Mouse (Mus musculus): ENCODE measurements at regions not wholly inside any gene's neighbourhood (a gene's known extent, or its start where the extent isn't known, plus 50 kb on each side); places are given as distances from the start of the nearest gene placed in this dataset.
"Not testable (repeated sequence)": the region's sequence is repeated elsewhere in the genome, so short reads cannot be mapped to it uniquely, and the experiment has no call there.

DNA sequence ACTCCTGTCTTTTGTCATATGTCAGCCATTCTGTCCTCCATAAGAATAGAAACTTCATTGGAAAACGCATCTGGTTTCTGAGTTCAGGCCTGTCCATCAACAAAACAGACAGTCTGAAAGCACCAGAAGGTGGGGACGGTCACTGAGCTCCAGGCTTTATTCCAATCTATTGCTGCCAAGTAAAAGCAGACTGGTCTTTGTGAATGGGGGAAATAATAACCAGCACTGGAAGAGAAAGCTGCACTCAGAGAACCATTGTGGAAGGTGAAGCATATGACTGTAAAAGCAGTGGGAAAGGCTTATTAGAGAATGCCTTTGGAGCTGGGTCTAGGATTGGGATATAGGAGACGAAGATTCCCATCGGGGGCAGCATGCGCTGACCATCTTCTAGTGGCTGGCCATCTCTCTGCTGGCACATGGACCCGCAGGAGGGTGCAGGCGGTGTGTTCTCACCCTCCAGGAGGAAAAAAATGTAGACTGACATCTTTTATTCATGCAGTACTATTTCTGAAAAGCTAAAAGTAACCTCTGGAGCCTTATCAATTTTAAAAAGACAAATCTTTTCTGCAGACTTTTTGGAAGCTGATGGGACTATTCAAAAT is 1638.0 kb downstream of the Car8 start:
- Histone ChIP-seq H3K9ac (no peak overlapping the region), H3K27me3 (no peaks in the 10 kb centered on the region), H3K27ac (no peak overlapping the region), H3K9me3 (no peaks in the 10 kb centered on the region), H3K36me3 (no peaks in the 10 kb centered on the region), H3K4me3 (no peak overlapping the region), H3K4me2 (no peak overlapping the region), H3K4me1 (no peaks in the 10 kb centered on the region)
- WGBS, result 78% methylated on average over 7 of the region's 7 CpGs
- no peak for ATAC-seq (ENCODE audit: insufficient number of reproducible peaks, insufficient read depth, low FRiP score, low TSS enrichment, low read depth)

DNA sequence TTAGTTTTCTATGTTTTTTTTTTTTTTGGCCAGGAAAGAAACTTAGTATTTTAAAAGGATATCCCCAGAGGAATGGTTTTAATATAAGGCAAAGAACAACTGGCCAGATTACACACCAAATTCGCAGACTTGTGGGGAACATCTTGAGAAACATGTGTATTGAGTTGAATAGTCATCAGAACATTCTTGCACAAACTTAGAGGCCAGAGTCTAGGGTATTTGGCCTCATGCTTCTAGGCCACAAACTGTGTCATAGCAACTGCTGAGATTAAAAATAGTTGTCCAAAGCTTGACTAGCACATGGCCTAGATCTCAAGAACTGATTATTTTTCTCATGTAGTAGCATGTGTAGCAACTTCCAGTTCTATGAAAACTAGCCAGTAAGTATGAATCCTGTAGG is 1642.5 kb downstream of the Car8 start:
- Histone ChIP-seq H3K9ac (no peak overlapping the region), H3K4me2 (no peak overlapping the region), H3K36me3 (no peaks in the 10 kb centered on the region), H3K4me1 (no peaks in the 10 kb centered on the region), H3K27me3 (no peaks in the 10 kb centered on the region), H3K27ac (no peak overlapping the region), H3K4me3 (no peak overlapping the region), H3K9me3 (no peaks in the 10 kb centered on the region)
- WGBS, result 59% methylated on average over 1 of the region's 1 CpGs
- no peak for ATAC-seq (ENCODE audit: insufficient number of reproducible peaks, insufficient read depth, low FRiP score, low TSS enrichment, low read depth)

DNA sequence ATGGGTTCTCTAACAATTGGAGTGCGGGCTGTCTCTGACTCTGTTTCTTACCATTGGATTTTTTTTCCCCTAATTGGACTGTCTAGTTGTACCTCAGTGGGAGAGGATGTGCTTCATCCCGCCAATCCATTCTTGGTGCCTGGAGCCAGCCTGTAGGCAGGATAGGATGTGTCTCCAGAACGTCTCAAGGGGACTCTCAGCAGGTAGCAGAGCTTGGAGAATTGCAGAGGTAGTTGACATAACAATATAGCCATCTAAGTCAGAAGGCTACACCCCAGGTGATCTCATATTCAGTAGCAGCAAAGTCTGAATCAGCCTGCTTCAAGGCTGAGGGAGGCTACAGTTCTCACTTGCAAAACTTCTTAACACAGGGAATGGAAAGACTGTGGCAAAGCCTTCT is 1646.0 kb downstream of the Car8 start:
- H3K27me3 ChIP-seq; H3K27ac ChIP-seq; H3K4me1 ChIP-seq; H3K9me3 ChIP-seq; H3K36me3 ChIP-seq; ATAC-seq (ENCODE audit: insufficient number of reproducible peaks, insufficient read depth, low FRiP score, low TSS enrichment, low read depth); H3K9ac ChIP-seq; H3K4me3 ChIP-seq; H3K4me2 ChIP-seq: not testable (repeated sequence)
- WGBS, result 65% methylated on average over 3 of the region's 3 CpGs

DNA sequence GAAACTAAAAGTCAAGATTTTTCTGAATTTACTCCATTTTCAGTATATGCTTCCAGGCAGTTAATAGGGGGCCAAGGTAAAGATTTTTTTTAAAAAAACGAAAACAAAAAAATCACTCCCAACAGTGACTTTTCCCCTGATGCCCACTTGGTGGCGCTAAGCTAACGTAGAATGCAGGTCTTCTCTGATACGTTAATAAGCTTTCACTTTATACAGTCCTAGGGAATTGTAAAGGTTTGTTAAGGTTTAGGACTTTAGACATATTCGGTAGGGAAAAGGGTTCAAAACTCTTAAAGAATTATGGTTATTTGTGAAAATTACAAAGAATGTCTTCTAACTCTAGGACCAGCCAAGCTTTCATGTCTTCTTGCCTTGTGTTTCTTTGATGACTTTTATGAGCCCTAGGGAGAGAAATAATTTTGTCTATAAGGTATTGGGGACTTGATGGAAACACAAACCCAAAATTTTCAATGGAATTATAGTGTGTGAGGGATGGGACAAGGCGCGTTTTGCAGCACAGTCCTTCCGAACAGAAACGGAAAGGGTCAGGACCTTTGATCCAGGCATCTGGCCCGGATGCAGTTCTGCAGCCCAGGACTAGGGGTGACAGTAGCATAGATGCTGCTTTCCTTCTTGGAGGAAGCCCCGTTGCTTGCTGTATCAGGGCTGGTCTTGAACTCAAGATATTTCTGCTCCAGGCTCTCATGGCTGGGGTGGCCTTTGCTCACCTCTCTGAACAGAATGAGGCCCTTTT is 1677.1 kb downstream of the Car8 start:
- no peak for ATAC-seq (ENCODE audit: insufficient number of reproducible peaks, insufficient read depth, low FRiP score, low TSS enrichment, low read depth)
- Histone ChIP-seq H3K36me3 (no peaks in the 10 kb centered on the region), H3K9me3 (no peaks in the 10 kb centered on the region), H3K4me3 (no peak overlapping the region), H3K4me2 (no peak overlapping the region), H3K27me3 (no peaks in the 10 kb centered on the region), H3K27ac (no peak overlapping the region), H3K9ac (no peak overlapping the region), H3K4me1 (no peaks in the 10 kb centered on the region)
- 17% methylated on average over 11 of the region's 11 CpGs for WGBS

DNA sequence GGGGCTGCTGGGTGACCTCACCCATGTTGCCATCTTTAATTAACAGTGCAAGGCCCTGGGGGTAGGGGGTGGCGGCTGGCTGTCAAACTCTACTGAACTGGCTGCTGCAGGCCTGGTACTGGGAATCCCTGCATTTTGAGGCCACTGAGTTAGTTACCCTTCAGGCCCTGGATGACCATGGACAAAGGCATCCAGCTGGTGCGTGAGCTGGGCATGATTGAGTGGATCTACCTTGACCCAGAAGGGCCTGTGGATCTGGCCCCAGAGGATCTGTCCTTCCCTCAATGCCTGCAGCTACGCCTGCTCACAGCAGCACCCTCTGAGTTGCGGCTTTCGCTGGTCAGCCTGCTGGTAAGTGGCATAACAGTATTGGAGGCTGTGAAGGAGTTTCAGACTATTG is 1699.2 kb downstream of the Car8 start:
- Histone ChIP-seq H3K4me2 (no peak overlapping the region), H3K9me3 (no peaks in the 10 kb centered on the region), H3K36me3 (no peaks in the 10 kb centered on the region), H3K4me1 (no peaks in the 10 kb centered on the region), H3K27ac (no peak overlapping the region), H3K27me3 (no peaks in the 10 kb centered on the region), H3K9ac (no peak overlapping the region), H3K4me3 (no peak overlapping the region)
- ATAC-seq (ENCODE audit: insufficient number of reproducible peaks, insufficient read depth, low FRiP score, low TSS enrichment, low read depth), result 0 out of 2 replicates have a peak, but pooled peaks have one; percentile 32
- WGBS, result 89% methylated on average over 5 of the region's 5 CpGs

DNA sequence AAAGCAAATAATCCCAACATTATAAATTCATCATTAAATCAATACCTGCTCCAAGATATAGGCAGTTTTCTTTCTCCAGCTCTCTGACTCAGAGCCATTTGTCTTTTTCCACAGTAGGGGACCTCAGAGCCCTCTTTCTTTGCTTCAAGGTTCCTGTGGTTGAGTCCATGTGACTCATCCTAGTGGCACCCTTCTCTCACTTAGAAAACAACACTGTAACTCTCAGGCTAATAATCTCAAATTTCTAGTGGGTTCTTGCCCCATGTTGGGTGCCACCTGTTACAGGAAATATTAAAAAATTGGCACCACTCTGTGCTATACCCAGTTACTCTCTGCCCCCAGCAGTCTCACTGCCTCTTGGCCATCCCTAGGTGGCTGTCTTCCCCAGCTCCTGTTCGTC is 1706.4 kb downstream of the Car8 start:
- WGBS, result 79% methylated on average over 1 of the region's 1 CpGs
- H3K27ac ChIP-seq, result no peak overlapping the region
- H3K9ac ChIP-seq, result no peak overlapping the region
- H3K4me2 ChIP-seq, result no peak overlapping the region
- no peaks in the 10 kb centered on the region for H3K9me3 ChIP-seq
- no peak overlapping the region for H3K4me3 ChIP-seq
- no peak for ATAC-seq (ENCODE audit: insufficient number of reproducible peaks, insufficient read depth, low FRiP score, low TSS enrichment, low read depth)
- H3K36me3 ChIP-seq, result no peaks in the 10 kb centered on the region
- no peaks in the 10 kb centered on the region for H3K27me3 ChIP-seq
- no peaks in the 10 kb centered on the region for H3K4me1 ChIP-seq

DNA sequence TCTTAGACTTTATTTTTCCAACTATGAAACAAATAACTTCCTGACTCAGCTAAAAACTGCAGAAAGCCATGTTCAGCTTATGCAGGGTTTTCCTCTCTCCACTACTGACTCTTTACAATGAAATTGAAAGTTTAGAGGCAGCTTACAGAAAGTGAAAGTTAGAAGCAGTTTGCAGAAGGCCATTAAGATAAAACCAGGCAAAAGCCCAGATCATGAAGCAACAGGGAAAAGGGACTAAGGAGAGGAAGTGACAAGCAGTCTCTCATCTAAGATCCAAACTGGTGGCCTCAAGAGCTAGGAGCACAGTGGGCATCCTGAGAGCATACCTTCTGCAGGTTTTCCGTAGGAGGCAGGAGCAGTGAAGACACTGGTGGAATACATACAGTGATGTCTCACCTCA is 1721.2 kb downstream of the Car8 start:
- Histone ChIP-seq H3K27me3 (no peaks in the 10 kb centered on the region), H3K27ac (no peak overlapping the region), H3K4me1 (peaks cover 12% of the 10 kb centered on the region), H3K4me3 (no peak overlapping the region), H3K9me3 (no peaks in the 10 kb centered on the region), H3K36me3 (no peaks in the 10 kb centered on the region), H3K4me2 (no peak overlapping the region), H3K9ac (no peak overlapping the region)
- WGBS, result 74% methylated on average over 1 of the region's 1 CpGs
- ATAC-seq (ENCODE audit: insufficient number of reproducible peaks, insufficient read depth, low FRiP score, low TSS enrichment, low read depth), result no peak

DNA sequence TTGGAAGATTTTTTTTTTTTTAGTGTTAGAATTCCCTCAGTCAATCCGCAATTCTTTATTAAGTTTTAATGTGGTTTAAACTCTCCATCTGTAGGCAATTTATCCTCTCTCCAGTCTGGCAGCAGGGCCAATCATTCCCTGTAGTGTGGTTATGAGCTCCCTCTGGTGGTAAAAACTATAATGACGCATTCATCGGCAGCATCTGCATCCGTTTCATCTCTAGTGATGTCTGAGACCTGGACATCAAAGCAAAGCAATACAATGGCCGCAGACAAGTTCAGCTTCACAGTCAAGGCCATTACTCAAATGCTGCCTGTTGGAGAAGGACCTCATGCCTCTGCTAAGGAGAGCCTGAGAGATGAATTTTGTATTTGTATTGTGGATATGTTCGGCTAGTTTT is 1721.7 kb upstream of the Impad1 start:
- 0 out of 2 replicates have a peak, but pooled peaks have one; percentile 48 for ATAC-seq (ENCODE audit: insufficient number of reproducible peaks, insufficient read depth, low FRiP score, low TSS enrichment, low read depth)

DNA sequence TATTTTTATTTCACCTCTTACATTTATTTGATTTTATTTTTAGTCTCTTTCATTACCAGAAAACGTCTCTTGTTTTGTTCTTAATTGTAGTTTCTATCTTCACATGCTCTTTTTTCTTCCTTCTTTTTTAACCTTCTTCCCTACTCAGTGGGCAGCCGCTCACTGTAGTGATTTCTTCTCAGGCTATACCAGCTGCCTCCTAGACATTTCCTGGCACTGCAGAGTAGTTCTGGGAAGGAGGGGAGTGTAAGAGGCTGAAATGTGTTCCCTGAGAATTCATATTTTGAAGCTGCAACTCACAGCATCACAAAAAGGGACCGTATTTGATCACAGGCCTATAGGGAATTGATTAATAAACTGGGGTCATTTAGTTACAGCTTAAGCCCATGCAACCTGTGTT is 1720.5 kb upstream of the Impad1 start:
- Histone ChIP-seq H3K4me1 (peaks cover 12% of the 10 kb centered on the region), H3K4me2 (no peak overlapping the region), H3K4me3 (no peak overlapping the region), H3K36me3 (no peaks in the 10 kb centered on the region), H3K9me3 (no peaks in the 10 kb centered on the region), H3K27ac (0 out of 2 replicates have a peak overlapping the region, but pooled peaks have one; percentile 68), H3K9ac (no peak overlapping the region), H3K27me3 (no peaks in the 10 kb centered on the region)
- no peak for ATAC-seq (ENCODE audit: insufficient number of reproducible peaks, insufficient read depth, low FRiP score, low TSS enrichment, low read depth)
- 57% methylated on average over 3 of the region's 3 CpGs for WGBS

More for the DNA sequence above, 1721.7 kb upstream of the Impad1 start:
- H3K4me3 ChIP-seq, result no peak overlapping the region
- H3K9me3 ChIP-seq, result no peaks in the 10 kb centered on the region
- no peak overlapping the region for H3K27ac ChIP-seq
- no peaks in the 10 kb centered on the region for H3K36me3 ChIP-seq
- peak overlapping the region; percentile 40 for H3K4me2 ChIP-seq
- H3K27me3 ChIP-seq, result no peaks in the 10 kb centered on the region
- no peak overlapping the region for H3K9ac ChIP-seq
- H3K4me1 ChIP-seq, result peaks cover 12% of the 10 kb centered on the region
- 18% methylated on average over 6 of the region's 6 CpGs for WGBS

DNA sequence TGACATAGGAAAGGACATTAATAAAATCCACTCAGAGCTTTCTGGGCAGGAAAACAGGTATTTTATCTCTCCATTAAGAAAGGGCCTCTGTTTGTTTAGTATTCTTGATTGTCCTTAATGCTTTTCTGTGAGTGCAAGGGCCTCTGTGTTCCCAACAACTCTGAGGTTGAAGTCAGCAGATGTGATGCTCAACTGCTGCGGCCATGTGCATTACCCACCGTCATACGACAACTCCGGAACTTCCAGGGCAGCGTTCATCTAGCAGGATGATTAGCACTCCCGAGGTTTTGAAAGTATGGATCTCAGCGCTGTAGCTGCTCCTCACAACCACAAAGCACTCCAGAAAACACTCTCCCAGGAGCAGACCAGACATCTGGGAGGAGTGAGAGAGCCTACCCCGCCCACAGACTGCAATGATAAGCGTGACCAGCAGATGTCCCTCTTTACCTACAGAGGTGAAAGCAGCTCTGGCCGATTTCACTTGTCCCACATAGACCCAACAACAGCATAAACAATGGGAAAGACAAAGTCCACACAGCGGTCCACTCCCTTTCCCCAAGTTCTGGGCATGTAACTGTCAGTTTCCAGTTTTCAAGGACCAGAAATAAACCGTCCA is 1719.7 kb upstream of the Impad1 start:
- Histone ChIP-seq H3K36me3 (no peaks in the 10 kb centered on the region), H3K9ac (no peak overlapping the region), H3K4me3 (no peak overlapping the region), H3K4me1 (peaks cover 11% of the 10 kb centered on the region), H3K27ac (no peak overlapping the region), H3K9me3 (no peaks in the 10 kb centered on the region), H3K4me2 (peak overlapping the region; percentile 42), H3K27me3 (no peaks in the 10 kb centered on the region)
- 12% methylated on average over 12 of the region's 12 CpGs for WGBS
- 0 out of 2 replicates have a peak, but pooled peaks have one; percentile 32 for ATAC-seq (ENCODE audit: insufficient number of reproducible peaks, insufficient read depth, low FRiP score, low TSS enrichment, low read depth)

DNA sequence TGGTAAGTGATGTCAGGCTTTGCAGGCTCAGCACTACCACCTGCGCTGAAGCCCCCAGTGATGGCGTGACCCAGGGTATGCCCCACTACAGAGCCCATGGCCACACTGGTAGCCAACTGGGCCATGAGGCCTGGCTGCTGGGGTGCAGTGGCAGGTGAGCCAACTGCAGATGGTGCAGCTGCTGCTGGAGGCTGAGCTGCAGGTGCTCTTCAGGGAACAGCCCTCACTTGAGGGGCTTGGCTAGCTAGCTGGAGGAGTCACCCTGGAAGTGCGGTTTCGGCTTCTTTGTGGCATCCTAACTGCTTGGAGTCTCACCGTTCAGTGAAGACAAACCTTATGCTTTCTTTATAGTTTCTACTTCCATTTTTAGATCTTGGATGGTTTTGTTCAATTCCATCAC is 1714.9 kb upstream of the Impad1 start:
- ATAC-seq (ENCODE audit: insufficient number of reproducible peaks, insufficient read depth, low FRiP score, low TSS enrichment, low read depth), result no peak

More for the DNA sequence above, 1714.9 kb upstream of the Impad1 start:
- H3K27ac ChIP-seq, result no peak overlapping the region
- H3K4me1 ChIP-seq, result no peaks in the 10 kb centered on the region; the same call in 1 of the 2 replicates
- no peaks in the 10 kb centered on the region for H3K27me3 ChIP-seq
- H3K9me3 ChIP-seq, result peaks cover 2% of the 10 kb centered on the region; the same call in 1 of the 2 replicates
- WGBS, result 89% methylated on average over 5 of the region's 5 CpGs
- no peak overlapping the region for H3K4me3 ChIP-seq
- H3K36me3 ChIP-seq, result no peaks in the 10 kb centered on the region
- no peak overlapping the region for H3K9ac ChIP-seq
- H3K4me2 ChIP-seq, result no peak overlapping the region
